Mouse (Mus musculus) liver, embryonic 16.5 days (tissue): ENCODE measurements at regions not wholly inside any gene's neighbourhood (a gene's known extent, or its start where the extent isn't known, plus 50 kb on each side); places are given as distances from the start of the nearest gene placed in this dataset.

ENCODE experiments used
- ATAC-seq: fragments of 200-750 bp; cut with Nextera tagmentation; 2 replicates; pipeline ENCODE4 v1.8.0; 2017; ENCODE audit warnings: low read depth, mild to moderate bottlenecking, moderate number of reproducible peaks, moderate library complexity
- H3K27ac ChIP-seq: fragments of 300-500 bp; sonication (generic); 2 replicates; pipeline ENCODE4 v1.5.1; 2014; ENCODE audit warnings: mild to moderate bottlenecking, low read length
- H3K27me3 ChIP-seq: fragments of 300-500 bp; sonication (generic); 2 replicates; pipeline ENCODE4 v1.6.1; 2014; ENCODE audit warnings: low read depth, low read length, mixed read lengths; ENCODE audit not compliant: control insufficient read depth, insufficient read depth
- H3K36me3 ChIP-seq: fragments of 300-500 bp; sonication (generic); 2 replicates; pipeline ENCODE4 v1.6.1; 2014; ENCODE audit warnings: mild to moderate bottlenecking; ENCODE audit not compliant: control insufficient read depth, insufficient read depth
- H3K4me1 ChIP-seq: fragments of 300-500 bp; sonication (generic); 2 replicates; pipeline ENCODE4 v1.6.1; 2014; ENCODE audit warnings: low read depth, low read length, mixed read lengths; ENCODE audit not compliant: control insufficient read depth
- H3K4me2 ChIP-seq: fragments of 300-500 bp; sonication (generic); 2 replicates; pipeline ENCODE4 v1.6.1; 2014; ENCODE audit warnings: low read depth, low read length, mixed read lengths
- H3K4me3 ChIP-seq: fragments of 300-500 bp; sonication (generic); 2 replicates; pipeline ENCODE4 v1.5.1; 2014; ENCODE audit warnings: low read depth, mild to moderate bottlenecking, low read length
- H3K9ac ChIP-seq: fragments of 300-500 bp; sonication (generic); 2 replicates; pipeline ENCODE4 v1.6.1; 2014; ENCODE audit warnings: low read depth, low read length
- H3K9me3 ChIP-seq: fragments of 300-500 bp; sonication (generic); replicated peaks from 2 replicates; pipeline ENCODE4 v1.6.1; 2016; ENCODE audit warnings: low read length; ENCODE audit not compliant: control insufficient read depth
- WGBS: fragments of 180-500 bp; shearing (Covaris S2); extraction: QIAGEN DNeasy Blood & Tissue Kit; methylation state at CpG from one replicate; pipeline ENCODE4 v1.1.7; 2014; ENCODE audit not compliant: insufficient replicate concordance; 5-methylcytosine and 5-hydroxymethylcytosine counted together

- Histone ChIP-seq H3K4me2 (no peak overlapping the region), H3K9ac (no peak overlapping the region), H3K9me3 (no peaks in the 10 kb centered on the region), H3K4me1 (peaks cover 2% of the 10 kb centered on the region; the same call in 1 of the 2 replicates), H3K27ac (no peak overlapping the region), H3K4me3 (no peak overlapping the region), H3K36me3 (no peaks in the 10 kb centered on the region), H3K27me3 (no peaks in the 10 kb centered on the region)
- ATAC-seq = no peak
- 28% methylated on average over 4 of the region's 4 CpGs for whole genome bisulfite sequencing
Measured at GRCm38 (mm10) chr12:16183055-16183454, 366.3 kb upstream of the Trib2 start.

GRCm38 (mm10) chr12:16181599-16181998, 364.9 kb upstream of the Trib2 start:
- Histone ChIP-seq H3K4me2 (no peak overlapping the region), H3K4me3 (no peak overlapping the region), H3K9me3 (no peaks in the 10 kb centered on the region), H3K27ac (no peak overlapping the region), H3K27me3 (no peaks in the 10 kb centered on the region), H3K9ac (no peak overlapping the region), H3K36me3 (no peaks in the 10 kb centered on the region), H3K4me1 (peaks cover 2% of the 10 kb centered on the region; the same call in 1 of the 2 replicates)
- no peak for ATAC-seq
- WGBS = 76% methylated on average over 5 of the region's 5 CpGs

GRCm38 (mm10) chr12:16179897-16180296, 363.2 kb upstream of the Trib2 start:
- no peak overlapping the region for H3K4me2 ChIP-seq
- no peaks in the 10 kb centered on the region for H3K4me1 ChIP-seq
- WGBS = 63% methylated on average over 2 of the region's 2 CpGs
- no peaks in the 10 kb centered on the region for H3K36me3 ChIP-seq
- ATAC-seq = no peak
- no peaks in the 10 kb centered on the region for H3K27me3 ChIP-seq
- H3K27ac ChIP-seq = no peak overlapping the region
- H3K9me3 ChIP-seq = no peaks in the 10 kb centered on the region
- no peak overlapping the region for H3K4me3 ChIP-seq
- H3K9ac ChIP-seq = no peak overlapping the region

- H3K4me3 ChIP-seq = no peak overlapping the region
- no peak overlapping the region for H3K4me2 ChIP-seq
- H3K36me3 ChIP-seq = no peaks in the 10 kb centered on the region
- no peaks in the 10 kb centered on the region for H3K9me3 ChIP-seq
- H3K27me3 ChIP-seq = no peaks in the 10 kb centered on the region
- H3K4me1 ChIP-seq = no peaks in the 10 kb centered on the region
- no peak overlapping the region for H3K9ac ChIP-seq
- H3K27ac ChIP-seq = no peak overlapping the region
- 73% methylated on average over 1 of the region's 1 CpGs for WGBS
- no peak for ATAC-seq
Measured at GRCm38 (mm10) chr12:16176326-16176725, 359.6 kb upstream of the Trib2 start.

- Histone ChIP-seq H3K27me3 (no peaks in the 10 kb centered on the region), H3K4me3 (no peak overlapping the region), H3K27ac (no peak overlapping the region), H3K36me3 (no peaks in the 10 kb centered on the region), H3K4me1 (no peaks in the 10 kb centered on the region), H3K9ac (no peak overlapping the region), H3K4me2 (no peak overlapping the region), H3K9me3 (no peaks in the 10 kb centered on the region)
- 70% methylated on average over 2 of the region's 2 CpGs for WGBS
- ATAC-seq = no peak
Measured at GRCm38 (mm10) chr12:16172176-16172575, 355.5 kb upstream of the Trib2 start.

GRCm38 (mm10) chr12:16171636-16172035, 354.9 kb upstream of the Trib2 start:
- no peak for ATAC-seq
- Histone ChIP-seq H3K9ac (no peak overlapping the region), H3K36me3 (no peaks in the 10 kb centered on the region), H3K27me3 (no peaks in the 10 kb centered on the region), H3K4me3 (no peak overlapping the region), H3K27ac (no peak overlapping the region), H3K9me3 (no peaks in the 10 kb centered on the region), H3K4me2 (no peak overlapping the region), H3K4me1 (no peaks in the 10 kb centered on the region)
- 54% methylated on average over 5 of the region's 5 CpGs for WGBS

- H3K27ac ChIP-seq = no peak overlapping the region
- no peaks in the 10 kb centered on the region for H3K4me1 ChIP-seq
- ATAC-seq = no peak
- WGBS = 48% methylated on average over 7 of the region's 7 CpGs
- H3K9me3 ChIP-seq = no peaks in the 10 kb centered on the region
- no peaks in the 10 kb centered on the region for H3K27me3 ChIP-seq
- no peak overlapping the region for H3K4me2 ChIP-seq
- no peak overlapping the region for H3K9ac ChIP-seq
- no peaks in the 10 kb centered on the region for H3K36me3 ChIP-seq
- no peak overlapping the region for H3K4me3 ChIP-seq
Measured at GRCm38 (mm10) chr12:16169781-16170535, 353.2 kb upstream of the Trib2 start.

GRCm38 (mm10) chr12:16167793-16168343, 351.1 kb upstream of the Trib2 start:
- no peak overlapping the region for H3K9ac ChIP-seq
- H3K27ac ChIP-seq = no peak overlapping the region
- no peaks in the 10 kb centered on the region for H3K27me3 ChIP-seq
- 64% methylated on average over 7 of the region's 7 CpGs for WGBS
- no peaks in the 10 kb centered on the region for H3K9me3 ChIP-seq
- ATAC-seq = no peak
- no peaks in the 10 kb centered on the region for H3K4me1 ChIP-seq
- no peaks in the 10 kb centered on the region for H3K36me3 ChIP-seq
- H3K4me2 ChIP-seq = no peak overlapping the region
- H3K4me3 ChIP-seq = no peak overlapping the region

GRCm38 (mm10) chr12:16165126-16165525, 348.4 kb upstream of the Trib2 start:
- Histone ChIP-seq H3K27me3 (no peaks in the 10 kb centered on the region), H3K27ac (no peak overlapping the region), H3K9ac (no peak overlapping the region), H3K9me3 (no peaks in the 10 kb centered on the region), H3K36me3 (no peaks in the 10 kb centered on the region), H3K4me3 (no peak overlapping the region), H3K4me2 (no peak overlapping the region), H3K4me1 (no peaks in the 10 kb centered on the region)
- ATAC-seq = no peak
- 41% methylated on average over 4 of the region's 4 CpGs for WGBS
